Mouse (Mus musculus): Measurements from ENCODE around the gene Ropn1.
"Not testable (repeated sequence)": the region's sequence is repeated elsewhere in the genome, so short reads cannot be mapped to it uniquely, and the experiment has no call there.

Ropn1 gene

GRCm38 (mm10) chr16:34690334-34691144 lies 40.8 kb downstream of the Ropn1 start, which contains the start of gene Ccdc14:
TSS of gene Ccdc14 (plus strand) at chr16:34690616.
- DNase-seq (ENCODE audit: low read depth, low spot score), result peak; percentile 64

- DNase-seq (ENCODE audit: low read depth, low spot score), result no peak
These were observed 41.4 kb downstream of the Ropn1 start for GRCm38 (mm10) chr16:34691156-34691555.

- DNase-seq (ENCODE audit: low read depth, low spot score), result no peak
These were observed 44.8 kb downstream of the Ropn1 start for GRCm38 (mm10) chr16:34694477-34694876.

- not testable (repeated sequence) for DNase-seq (ENCODE audit: low read depth, low spot score)
These were observed 49.0 kb downstream of the Ropn1 start for GRCm38 (mm10) chr16:34698721-34699120.

GRCm38 (mm10) chr16:34700165-34700827 lies 50.6 kb downstream of the Ropn1 start:
- DNase-seq (ENCODE audit: low read depth, low spot score), result peak; percentile 70

- DNase-seq (ENCODE audit: low read depth, low spot score), result no peak
These were observed 51.1 kb downstream of the Ropn1 start for GRCm38 (mm10) chr16:34700828-34701216.

- no peak for DNase-seq (ENCODE audit: low read depth, low spot score)
These were observed 56.3 kb downstream of the Ropn1 start for GRCm38 (mm10) chr16:34706019-34706418.

GRCm38 (mm10) chr16:34706487-34706946 lies 56.8 kb downstream of the Ropn1 start:
- DNase-seq (ENCODE audit: low read depth, low spot score), result no peak

- no peak for DNase-seq (ENCODE audit: low read depth, low spot score)
These were observed 61.8 kb downstream of the Ropn1 start for GRCm38 (mm10) chr16:34711481-34711880.

- no peak for DNase-seq (ENCODE audit: low read depth, low spot score)
These were observed 75.4 kb downstream of the Ropn1 start for GRCm38 (mm10) chr16:34725156-34725555.

Data from telencephalon, adult 2 months (tissue).